Mouse (Mus musculus): ENCODE measurements around the gene Ptchd4.

Gene Ptchd4

GRCm38 (mm10) chr17:42427961-42428360, 112.2 kb downstream of the Ptchd4 start:
- no peak for DNase-seq (ENCODE audit: low spot score in 2 of 2)

- DNase-seq (ENCODE audit: low spot score in 2 of 2), result no peak
Observed at GRCm38 (mm10) chr17:42430380-42430779, 114.6 kb downstream of the Ptchd4 start.

- no peak for DNase-seq (ENCODE audit: low spot score in 2 of 2)
Observed at GRCm38 (mm10) chr17:42452235-42452634, 136.5 kb downstream of the Ptchd4 start.

GRCm38 (mm10) chr17:42456441-42456840, 140.7 kb downstream of the Ptchd4 start:
- DNase-seq (ENCODE audit: low spot score in 2 of 2), result no peak

DNA sequence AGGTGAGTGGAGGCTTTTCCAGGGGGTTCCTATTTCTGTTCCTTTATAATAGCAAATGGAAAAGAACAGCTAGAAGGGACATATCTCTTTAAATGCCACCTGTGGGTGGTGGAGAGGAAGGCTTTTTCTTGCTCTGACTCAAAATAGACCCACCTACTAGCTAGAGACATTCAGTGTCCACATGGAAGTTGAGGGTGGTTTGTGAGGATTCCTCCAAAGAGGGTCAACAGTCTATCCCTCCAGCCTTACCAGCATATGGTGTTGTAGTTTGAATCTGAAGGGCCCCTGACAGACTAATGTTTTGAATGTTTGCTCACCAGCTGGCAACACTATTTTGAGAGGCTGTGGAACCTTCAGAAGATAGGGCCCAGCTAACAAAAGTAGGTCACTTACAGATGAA, 147.0 kb downstream of the Ptchd4 start:
- DNase-seq (ENCODE audit: low spot score in 2 of 2), result no peak

DNA sequence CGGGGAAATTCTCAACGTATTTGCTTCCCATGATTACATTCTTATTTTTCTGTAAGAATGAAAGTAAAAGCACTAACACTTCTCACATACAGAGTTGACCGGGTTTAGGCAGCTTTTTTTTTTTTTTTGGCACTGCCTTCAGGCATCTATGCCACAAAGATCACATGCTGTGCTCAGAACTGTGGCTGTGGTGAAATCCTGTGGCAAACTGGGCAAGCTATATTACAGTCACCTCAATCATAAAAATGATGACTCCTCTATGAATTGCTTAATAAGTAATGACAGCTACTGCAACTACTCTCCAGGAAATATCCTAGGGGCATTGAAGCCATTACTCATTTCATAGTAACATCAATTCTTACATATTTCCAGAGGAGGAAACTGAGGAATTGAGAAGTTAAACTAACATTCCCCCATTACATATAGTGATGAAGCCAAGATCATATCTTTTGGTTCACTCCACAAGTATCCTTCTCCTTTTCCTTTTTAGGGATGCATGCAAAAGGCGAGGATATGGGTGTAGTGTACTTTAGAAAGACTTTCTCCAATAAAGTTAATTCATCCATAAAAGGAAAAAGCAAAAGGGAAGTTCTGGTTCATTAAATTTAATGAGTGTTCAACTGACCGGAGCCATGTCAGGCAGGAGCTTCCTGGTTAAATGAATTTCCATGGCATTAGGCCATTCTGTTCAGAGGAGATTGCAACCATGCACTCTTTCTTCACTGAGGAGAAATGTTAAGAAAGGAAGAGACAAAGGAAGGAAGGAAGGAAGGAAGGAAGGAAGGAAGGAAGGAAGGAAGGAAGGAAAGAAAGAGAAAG, 164.6 kb downstream of the Ptchd4 start:
- DNase-seq (ENCODE audit: low spot score in 2 of 2), result no peak

GRCm38 (mm10) chr17:42509356-42510262, 193.9 kb downstream of the Ptchd4 start:
- no peak for DNase-seq (ENCODE audit: low spot score in 2 of 2)

DNA sequence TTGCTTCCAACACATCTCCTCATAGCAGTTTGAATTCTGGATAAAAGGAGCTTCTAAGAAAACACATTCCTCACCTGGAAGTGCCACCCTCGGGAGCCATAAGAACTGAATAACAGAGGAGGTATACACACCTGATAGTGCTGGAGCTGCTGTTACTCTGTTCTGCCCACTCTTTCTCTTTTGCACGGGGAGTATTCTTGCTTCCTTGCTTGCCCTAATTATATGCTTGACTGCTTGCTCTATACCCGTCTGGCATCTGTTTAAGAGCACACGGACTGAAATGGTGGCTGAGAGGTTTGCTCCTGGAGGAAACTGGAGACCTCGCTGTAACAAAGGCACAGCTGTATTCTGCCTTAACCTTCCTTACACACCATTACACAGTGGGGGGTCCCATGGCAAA, 214.4 kb downstream of the Ptchd4 start:
- DNase-seq (ENCODE audit: low spot score in 2 of 2), result no peak

GRCm38 (mm10) chr17:42549578-42549977, 233.8 kb downstream of the Ptchd4 start:
- no peak for DNase-seq (ENCODE audit: low spot score in 2 of 2)

Measured in spleen, postnatal 14 days (tissue).